Mouse (Mus musculus) myocyte (in vitro differentiated cells): ENCODE results near the gene Slco3a1.

Source experiments
- CEBPB ChIP-seq: IDR thresholded peaks from 2 replicates; pipeline ENCODE4 v1.6.1; 2011; ENCODE audit warnings: mild to moderate bottlenecking, moderate library complexity; ENCODE audit not compliant: poor library complexity, insufficient read depth, severe bottlenecking
- E2F4 ChIP-seq: IDR thresholded peaks from one replicate; pipeline ENCODE4 v1.6.1; 2011; ENCODE audit warnings: mild to moderate bottlenecking, control low read depth, moderate library complexity; ENCODE audit not compliant: insufficient read depth
- MYOG ChIP-seq, 3 experiments: IDR thresholded peaks; one replicate each; pipeline ENCODE4 v1.6.1; 2011; ENCODE audit warnings: control low read depth in 2 of 3, low read depth in 2 of 3, mild to moderate bottlenecking in 2 of 3; ENCODE audit not compliant: insufficient read length in 2 of 3, control insufficient read depth in 1 of 3, insufficient read depth in 1 of 3
- POLR2A ChIP-seq: IDR thresholded peaks from one replicate; pipeline ENCODE4 v1.6.1; 2011; ENCODE audit warnings: low read depth, mild to moderate bottlenecking, control low read depth, moderate library complexity; ENCODE audit not compliant: insufficient read length
- POLR2AphosphoS2 ChIP-seq: IDR thresholded peaks from one replicate; pipeline ENCODE4 v1.6.1; 2011; ENCODE audit warnings: low read depth, control low read depth; ENCODE audit not compliant: insufficient read length
- TCF12 ChIP-seq: IDR thresholded peaks from one replicate; pipeline ENCODE4 v1.6.1; 2011; ENCODE audit warnings: mild to moderate bottlenecking, control low read depth; ENCODE audit not compliant: poor library complexity, insufficient read depth, severe bottlenecking
- TCF3 ChIP-seq: IDR thresholded peaks from one replicate; pipeline ENCODE4 v1.6.1; 2011; ENCODE audit warnings: low read depth, control low read depth; ENCODE audit not compliant: insufficient read length
- USF1 ChIP-seq: IDR thresholded peaks from one replicate; pipeline ENCODE4 v1.6.1; 2011; ENCODE audit warnings: low read depth, mild to moderate bottlenecking, control low read depth, moderate library complexity

DNA sequence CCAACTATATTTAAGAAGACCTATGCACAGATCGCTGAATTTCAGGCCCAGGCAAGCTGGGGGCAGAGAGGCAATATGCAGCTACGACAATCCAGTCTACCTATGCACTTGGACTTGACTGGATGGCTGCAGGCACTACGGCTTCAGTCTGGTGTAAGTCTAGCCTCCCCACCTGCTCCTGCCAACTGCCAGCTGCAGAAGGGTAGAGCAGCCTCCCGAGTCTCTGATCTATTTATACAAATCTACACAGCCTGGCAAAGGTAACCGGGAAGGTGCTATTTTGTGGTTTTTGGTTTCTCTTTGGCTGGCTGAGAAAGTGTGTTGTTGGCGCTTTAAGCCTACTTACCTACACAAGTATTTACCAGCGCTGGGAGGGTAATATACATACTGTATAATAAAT lies 10.3 kb downstream of the Slco3a1 start:
- TF ChIP-seq USF1 (no peak), POLR2AphosphoS2 (no peak), TCF12 (no peak), MYOG (IDR thresholded peaks at IDR 0.05; ENCODE audit: control insufficient read depth in 1 of 3, insufficient read depth in 1 of 3, insufficient read length in 2 of 3, low read depth in 2 of 3) (peak; percentile 32 to 87 (median 79)), E2F4 (no peak), POLR2A (no peak), CEBPB (no peak), TCF3 (peak; percentile 22)
